Mouse (Mus musculus): ENCODE data around the gene Prkaa1.
"Not testable (repeated sequence)": the region's sequence is repeated elsewhere in the genome, so short reads cannot be mapped to it uniquely, and the experiment has no call there.

Prkaa1 gene

GRCm38 (mm10) chr15:5128176-5128940, 15.3 kb upstream of the Prkaa1 start:
- no peak for ATAC-seq (ENCODE audit: insufficient number of reproducible peaks, low FRiP score, low TSS enrichment)

GRCm38 (mm10) chr15:5129111-5129805, 14.4 kb upstream of the Prkaa1 start:
- no peak for ATAC-seq (ENCODE audit: insufficient number of reproducible peaks, low FRiP score, low TSS enrichment)

- not testable (repeated sequence) for ATAC-seq (ENCODE audit: insufficient number of reproducible peaks, low FRiP score, low TSS enrichment)
Measured at GRCm38 (mm10) chr15:5130887-5131668, 12.6 kb upstream of the Prkaa1 start.

GRCm38 (mm10) chr15:5133301-5133700, 10.4 kb upstream of the Prkaa1 start:
- ATAC-seq (ENCODE audit: insufficient number of reproducible peaks, low FRiP score, low TSS enrichment), result no peak

GRCm38 (mm10) chr15:5134179-5134578, 9.5 kb upstream of the Prkaa1 start:
- no peak for ATAC-seq (ENCODE audit: insufficient number of reproducible peaks, low FRiP score, low TSS enrichment)

- ATAC-seq (ENCODE audit: insufficient number of reproducible peaks, low FRiP score, low TSS enrichment), result no peak
Measured at GRCm38 (mm10) chr15:5134945-5135483, 8.6 kb upstream of the Prkaa1 start.

- ATAC-seq (ENCODE audit: insufficient number of reproducible peaks, low FRiP score, low TSS enrichment), result no peak
Measured at GRCm38 (mm10) chr15:5138021-5138856, 5.4 kb upstream of the Prkaa1 start.

GRCm38 (mm10) chr15:5139366-5139765, 4.3 kb upstream of the Prkaa1 start:
- ATAC-seq (ENCODE audit: insufficient number of reproducible peaks, low FRiP score, low TSS enrichment), result no peak

GRCm38 (mm10) chr15:5139863-5140262, 3.8 kb upstream of the Prkaa1 start:
- ATAC-seq (ENCODE audit: insufficient number of reproducible peaks, low FRiP score, low TSS enrichment), result no peak

GRCm38 (mm10) chr15:5140357-5140756, 3.3 kb upstream of the Prkaa1 start:
- ATAC-seq (ENCODE audit: insufficient number of reproducible peaks, low FRiP score, low TSS enrichment), result no peak

- ATAC-seq (ENCODE audit: insufficient number of reproducible peaks, low FRiP score, low TSS enrichment), result no peak
Measured at GRCm38 (mm10) chr15:5142047-5142446, 1.6 kb upstream of the Prkaa1 start.

- no peak for ATAC-seq (ENCODE audit: insufficient number of reproducible peaks, low FRiP score, low TSS enrichment)
Measured at GRCm38 (mm10) chr15:5142714-5143113, 947 bp upstream of the Prkaa1 start.

- ATAC-seq (ENCODE audit: insufficient number of reproducible peaks, low FRiP score, low TSS enrichment), result no peak
Measured at GRCm38 (mm10) chr15:5144021-5144778, 539 bp downstream of the Prkaa1 start.

GRCm38 (mm10) chr15:5145196-5145945, 1.7 kb downstream of the Prkaa1 start:
- no peak for ATAC-seq (ENCODE audit: insufficient number of reproducible peaks, low FRiP score, low TSS enrichment)

GRCm38 (mm10) chr15:5149187-5149586, 5.5 kb downstream of the Prkaa1 start:
- no peak for ATAC-seq (ENCODE audit: insufficient number of reproducible peaks, low FRiP score, low TSS enrichment)

GRCm38 (mm10) chr15:5152171-5152570, 8.5 kb downstream of the Prkaa1 start:
- ATAC-seq (ENCODE audit: insufficient number of reproducible peaks, low FRiP score, low TSS enrichment), result no peak

GRCm38 (mm10) chr15:5154621-5155020, 11.0 kb downstream of the Prkaa1 start:
- ATAC-seq (ENCODE audit: insufficient number of reproducible peaks, low FRiP score, low TSS enrichment), result no peak

- ATAC-seq (ENCODE audit: insufficient number of reproducible peaks, low FRiP score, low TSS enrichment), result no peak
Measured at GRCm38 (mm10) chr15:5155093-5155492, 11.4 kb downstream of the Prkaa1 start.

- ATAC-seq (ENCODE audit: insufficient number of reproducible peaks, low FRiP score, low TSS enrichment), result no peak
Measured at GRCm38 (mm10) chr15:5156355-5156754, 12.7 kb downstream of the Prkaa1 start.
